Mouse (Mus musculus) thymus, adult 2 months (tissue): ENCODE results near the gene Ilvbl.

ENCODE experiments used
- CTCF ChIP-seq: fragments of 200-500 bp; IDR thresholded peaks from 2 replicates; pipeline ENCODE4 v1.5.1; 2012; ENCODE audit warnings: mild to moderate bottlenecking, control low read depth, low read length, moderate library complexity, borderline replicate concordance; ENCODE audit not compliant: control insufficient read depth, poor library complexity, insufficient read depth; ENCODE audit errors: extremely low read depth
- POLR2A ChIP-seq: fragments of 200-500 bp; IDR thresholded peaks from 2 replicates; pipeline ENCODE4 v1.6.1; 2012; ENCODE audit warnings: mild to moderate bottlenecking, low read length, control low read depth, moderate library complexity; ENCODE audit not compliant: control insufficient read depth, poor library complexity, insufficient read depth; ENCODE audit errors: extremely low read depth

GRCm38 (mm10) chr10:78574250-78575104 is at the start of gene Ilvbl:
- TF ChIP-seq CTCF, result 0 out of 2 replicates have a peak, but pooled peaks have one; percentile 37
- peak; percentile 74 for TF ChIP-seq POLR2A
